Mouse (Mus musculus) testis, adult 2 months (tissue): ENCODE data around the gene B3galt2. TPM values are rescaled to one million over a fixed set of nuclear protein-coding genes. Genes with fewer than 3 reads are reported as not detected.

Source experiments
- H3K27ac ChIP-seq: fragments of 200-500 bp; 2 replicates; pipeline ENCODE4 v1.5.1; 2012; ENCODE audit warnings: low read depth, low read length; ENCODE audit not compliant: control insufficient read depth, insufficient read depth
- H3K27me3 ChIP-seq: fragments of 200-500 bp; 2 replicates; pipeline ENCODE4 v1.6.1; 2012; ENCODE audit warnings: mild to moderate bottlenecking, low read length, moderate library complexity; ENCODE audit not compliant: control insufficient read depth, insufficient read depth
- H3K36me3 ChIP-seq: fragments of 200-500 bp; 2 replicates; pipeline ENCODE4 v1.6.1; 2012; ENCODE audit warnings: mild to moderate bottlenecking, low read length; ENCODE audit not compliant: control insufficient read depth, insufficient read depth
- H3K4me1 ChIP-seq: fragments of 200-500 bp; 2 replicates; pipeline ENCODE4 v1.6.1; 2012; ENCODE audit warnings: low read length; ENCODE audit not compliant: control insufficient read depth, insufficient read depth
- H3K4me3 ChIP-seq: fragments of 200-500 bp; 2 replicates; pipeline ENCODE4 v1.5.1; 2012; ENCODE audit warnings: low read depth, mild to moderate bottlenecking, low read length, moderate library complexity, mixed read lengths; ENCODE audit not compliant: control insufficient read depth
- CTCF ChIP-seq: fragments of 200-500 bp; IDR thresholded peaks from 2 replicates; pipeline ENCODE4 v1.5.1; 2012; ENCODE audit warnings: low read depth, mild to moderate bottlenecking, inconsistent platforms, low read length, moderate library complexity; ENCODE audit not compliant: control insufficient read depth, insufficient read depth, insufficient replicate concordance
- POLR2A ChIP-seq: fragments of 200-500 bp; IDR thresholded peaks from 2 replicates; pipeline ENCODE4 v1.6.1; 2012; ENCODE audit warnings: low read depth, mild to moderate bottlenecking, inconsistent platforms, low read length, moderate library complexity; ENCODE audit not compliant: control insufficient read depth
- polyA plus RNA-seq: library from polyadenylated mRNA; depleted of rRNA; stranded (reverse); fragments of >200 nt; gene quantifications from 2 replicates; pipeline ENCODE4 v1.2.3, GENCODE M21; 2012; rRNA removed

Gene B3galt2
- polyA plus RNA-seq, 1 experiment, result not detected

DNA sequence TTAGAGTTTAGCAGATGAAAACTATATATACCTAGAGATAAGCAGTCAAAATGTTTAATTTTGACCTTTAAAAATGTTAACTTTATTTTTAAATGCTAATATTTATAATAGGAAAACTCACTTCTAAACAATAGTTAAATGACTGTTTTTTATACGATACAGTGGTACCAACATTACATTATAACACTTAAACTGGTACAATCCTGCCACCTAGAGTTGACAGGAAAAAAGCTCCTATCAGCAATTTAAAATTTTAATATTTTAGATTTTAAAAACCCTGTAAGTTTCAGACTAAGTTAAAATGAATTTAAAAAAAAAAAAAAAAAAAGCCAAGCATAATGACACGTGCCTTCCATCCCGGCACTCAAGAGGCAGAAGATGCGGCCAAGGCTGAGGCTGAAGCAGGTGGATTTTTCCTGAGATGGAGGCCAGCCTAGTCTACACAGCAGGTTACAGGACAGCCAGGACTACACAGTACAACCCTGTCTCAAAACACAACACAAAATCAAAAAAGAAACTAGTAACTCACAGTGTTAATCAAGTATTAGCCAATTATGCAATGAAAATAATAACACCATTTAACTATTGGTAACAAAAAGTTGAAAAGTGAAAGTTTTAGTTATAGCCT is 35.4 kb downstream of the B3galt2 start:
- Histone ChIP-seq H3K4me1 (no peaks in the 10 kb centered on the region), H3K27ac (no peak overlapping the region), H3K27me3 (no peaks in the 10 kb centered on the region), H3K4me3 (no peak overlapping the region), H3K36me3 (peaks cover 1% of the 10 kb centered on the region; the same call in 1 of the 2 replicates)
- TF ChIP-seq CTCF (no peak), POLR2A (no peak)

DNA sequence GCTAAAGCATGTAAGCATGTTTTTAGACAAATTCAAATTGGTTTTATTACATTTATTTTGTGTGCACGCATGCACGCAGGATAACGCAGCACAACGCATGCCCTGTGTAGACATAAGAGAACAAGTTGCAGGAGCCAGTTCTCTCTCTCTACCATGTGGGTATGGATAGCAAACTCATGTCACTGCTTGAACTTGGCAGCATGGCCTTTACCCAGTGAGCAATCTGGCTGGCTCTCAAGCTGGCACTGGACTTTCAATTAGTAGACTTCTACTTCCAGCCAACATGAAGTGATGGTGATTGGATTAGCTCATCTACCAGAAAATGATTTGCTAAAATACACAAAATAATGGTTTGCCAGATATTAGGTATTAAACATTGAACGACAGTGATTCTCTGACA is 40.6 kb downstream of the B3galt2 start:
- TF ChIP-seq POLR2A (no peak), CTCF (no peak)
- Histone ChIP-seq H3K4me3 (no peak overlapping the region), H3K36me3 (peaks cover 1% of the 10 kb centered on the region; the same call in 1 of the 2 replicates), H3K4me1 (no peaks in the 10 kb centered on the region), H3K27me3 (no peaks in the 10 kb centered on the region), H3K27ac (no peak overlapping the region)

DNA sequence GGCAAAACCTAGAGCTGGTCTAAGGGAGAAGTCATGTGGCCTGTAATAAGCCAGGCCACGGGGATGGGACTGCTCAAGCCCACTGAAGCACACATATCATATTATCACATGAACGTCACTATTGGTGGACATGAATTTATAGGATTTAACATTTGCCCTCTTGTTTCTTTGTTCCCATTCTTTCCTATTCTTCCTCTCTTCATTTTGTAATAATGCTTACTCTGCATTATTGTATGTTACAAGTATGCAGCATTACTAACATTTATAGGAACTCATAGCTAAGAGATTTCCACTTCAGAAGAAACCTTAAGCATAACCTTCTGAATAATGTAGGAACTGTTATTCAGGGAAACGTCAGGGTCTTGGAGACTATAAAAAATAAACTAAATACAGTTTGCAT is 44.4 kb downstream of the B3galt2 start:
- Histone ChIP-seq H3K27me3 (no peaks in the 10 kb centered on the region), H3K27ac (no peak overlapping the region), H3K36me3 (no peaks in the 10 kb centered on the region), H3K4me1 (no peaks in the 10 kb centered on the region), H3K4me3 (no peak overlapping the region)
- no peak for TF ChIP-seq CTCF
- no peak for TF ChIP-seq POLR2A

DNA sequence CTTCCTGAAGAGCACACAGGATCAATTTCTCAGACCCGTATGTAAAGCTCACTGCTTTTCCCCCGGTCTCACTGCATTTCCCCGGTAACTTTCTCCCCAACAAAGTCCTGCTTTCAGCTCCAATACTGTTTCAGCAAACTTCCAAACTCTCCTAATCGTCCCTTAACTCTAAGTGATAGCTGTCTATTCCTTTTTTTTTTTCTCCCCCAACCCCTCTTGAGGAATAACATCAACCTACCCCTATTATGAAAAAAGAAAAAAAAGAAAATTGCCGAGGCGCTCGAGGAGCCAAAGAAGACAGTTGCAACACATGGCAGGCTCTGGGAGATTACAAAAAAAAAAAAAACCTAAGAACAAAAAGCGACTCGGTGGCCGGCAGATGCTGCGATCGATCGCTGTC is 61.3 kb downstream of the B3galt2 start:
- Histone ChIP-seq H3K4me1 (peaks cover 2% of the 10 kb centered on the region; the same call in 1 of the 2 replicates), H3K27ac (peak overlapping the region; percentile 99), H3K27me3 (no peaks in the 10 kb centered on the region), H3K36me3 (no peaks in the 10 kb centered on the region), H3K4me3 (peak overlapping the region; percentile 100)
- no peak for TF ChIP-seq POLR2A
- no peak for TF ChIP-seq CTCF

DNA sequence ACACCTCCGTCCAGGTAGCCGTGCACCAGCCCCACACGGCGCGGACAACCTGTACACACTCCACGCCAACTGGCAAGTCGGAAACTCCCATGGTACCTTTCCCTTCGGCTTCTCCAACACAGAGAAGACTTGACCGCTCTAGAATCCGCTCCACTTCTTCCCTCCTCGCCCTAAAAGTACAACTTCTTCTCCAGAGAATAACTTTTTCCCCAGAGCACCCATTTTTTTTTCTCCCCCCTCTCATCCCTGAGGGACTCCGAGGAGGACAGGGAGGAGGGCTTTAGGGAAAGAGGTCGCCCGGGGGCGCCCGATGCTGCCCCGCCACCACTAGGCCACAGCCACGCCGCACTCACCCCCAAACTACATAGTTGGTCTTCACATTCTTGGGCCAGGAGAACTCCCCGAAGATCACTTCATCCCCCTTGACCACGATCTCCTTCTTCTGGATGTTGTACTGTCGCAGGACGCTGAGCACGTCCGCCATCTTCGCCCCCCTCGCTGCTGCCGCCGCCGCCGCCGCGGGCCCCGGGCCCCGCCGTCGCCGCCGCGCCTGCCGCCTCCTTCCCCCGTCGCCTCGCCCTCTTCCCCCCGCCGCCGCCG is 61.8 kb downstream of the B3galt2 start:
- H3K27ac ChIP-seq, result peak overlapping the region; percentile 99
- H3K4me1 ChIP-seq, result peaks cover 2% of the 10 kb centered on the region; the same call in 1 of the 2 replicates
- TF ChIP-seq CTCF (no peak; the same call in 1 of the 2 replicates), POLR2A (no peak; the same call in 1 of the 2 replicates)
- no peaks in the 10 kb centered on the region for H3K27me3 ChIP-seq
- no peaks in the 10 kb centered on the region for H3K36me3 ChIP-seq
- peak overlapping the region; percentile 100 for H3K4me3 ChIP-seq

DNA sequence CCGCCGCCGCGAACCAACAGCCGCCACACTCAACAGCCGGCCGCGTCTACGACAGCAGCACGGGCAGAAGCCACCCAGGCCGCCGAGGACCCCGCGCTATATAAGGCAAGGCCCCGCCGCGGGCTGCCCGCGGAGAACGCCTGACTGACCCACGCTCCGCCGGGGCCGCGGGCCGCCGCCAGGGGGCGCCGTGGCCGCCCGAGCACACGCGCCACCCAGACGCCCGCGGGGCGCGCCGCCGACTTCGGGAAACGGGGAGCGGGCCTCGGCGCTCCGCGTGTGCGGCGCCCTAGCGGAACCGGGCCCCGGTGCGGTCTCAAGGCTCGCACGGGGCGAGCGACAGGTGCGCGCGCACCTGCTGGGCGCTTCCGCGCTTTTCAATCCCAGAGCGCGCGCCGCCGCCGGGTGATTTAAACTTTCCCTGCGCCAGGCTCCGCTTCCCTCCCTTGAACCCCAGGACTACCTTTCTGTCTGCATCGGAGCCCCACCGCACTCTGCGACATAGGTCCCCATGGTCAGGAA is 62.3 kb downstream of the B3galt2 start, which contains the start of gene Cdc73:
Gene Cdc73 (minus strand): TSS at position 153 of the 522 bp plus-strand sequence.
- H3K4me3 ChIP-seq, result peak within 1 kb of the TSS; percentile 100
- no peaks in the 10 kb centered on the region for H3K27me3 ChIP-seq

More for the DNA sequence above, 62.3 kb downstream of the B3galt2 start, which contains the start of gene Cdc73:
- H3K27ac ChIP-seq, result peak within 1 kb of the TSS; percentile 99
- no peaks in the 10 kb centered on the region for H3K36me3 ChIP-seq
- peaks cover 2% of the 10 kb centered on the region; the same call in 1 of the 2 replicates for H3K4me1 ChIP-seq
- TF ChIP-seq CTCF (peak; percentile 68), POLR2A (peak; percentile 88)

Other genes starting within 250 kb of the B3galt2 start
- 8.0 and 11.8 TPM in 2 replicates for gene Cdc73, start 62.2 kb downstream of the B3galt2 start, polyA plus RNA-seq
- 87.3 and 102 TPM in 2 replicates for gene Glrx2, start 75.7 kb downstream of the B3galt2 start, polyA plus RNA-seq
- gene Trove2, start 136.4 kb downstream of the B3galt2 start, polyA plus RNA-seq, result 0.35 and 0.41 TPM in 2 replicates
- 15.0 and 15.5 TPM in 2 replicates for gene Uchl5, start 136.6 kb downstream of the B3galt2 start, polyA plus RNA-seq